Mouse (Mus musculus): ENCODE results near the gene Dynlt1c.
"Not testable (repeated sequence)": the region's sequence is repeated elsewhere in the genome, so short reads cannot be mapped to it uniquely, and the experiment has no call there.

The Dynlt1c gene

GRCm38 (mm10) chr17:6656471-6656870 lies 55.0 kb downstream of the Dynlt1c start:
- DNase-seq = not testable (repeated sequence)

- DNase-seq = not testable (repeated sequence)
Measured at GRCm38 (mm10) chr17:6658801-6659200, 57.3 kb downstream of the Dynlt1c start, which contains the start of gene Sytl3. TSS of gene Sytl3 (plus strand) at chr17:6659093.

Data from cerebellum, postnatal 10 days (tissue).